Mouse (Mus musculus) stomach, embryonic 14.5 days (tissue): ENCODE results near the gene Gm10837. TPM values are rescaled to one million over a fixed set of nuclear protein-coding genes. Genes with fewer than 3 reads are reported as not detected.

Experiments used
- ATAC-seq: fragments of 200-750 bp; cut with Nextera tagmentation; 2 replicates; pipeline ENCODE4 v1.8.0; 2017; ENCODE audit warnings: low read depth, moderate TSS enrichment; ENCODE audit not compliant: insufficient number of reproducible peaks, insufficient read depth, low FRiP score
- H3K27ac ChIP-seq: fragments of 300-500 bp; sonication (generic); 2 replicates; pipeline ENCODE4 v1.5.1; 2014; ENCODE audit warnings: mild to moderate bottlenecking, low read length, moderate library complexity, mixed read lengths
- H3K27me3 ChIP-seq: fragments of 300-500 bp; sonication (generic); 2 replicates; pipeline ENCODE4 v1.6.1; 2014; ENCODE audit warnings: low read length, control low read depth, mixed read lengths; ENCODE audit not compliant: control insufficient read depth, insufficient read depth
- H3K36me3 ChIP-seq: fragments of 300-500 bp; sonication (generic); 2 replicates; pipeline ENCODE4 v1.6.1; 2014; ENCODE audit warnings: mild to moderate bottlenecking, control low read depth, low read length, moderate library complexity, mixed read lengths; ENCODE audit not compliant: control insufficient read depth, insufficient read depth
- H3K4me1 ChIP-seq: fragments of 300-500 bp; sonication (generic); 2 replicates; pipeline ENCODE4 v1.6.1; 2014; ENCODE audit warnings: low read length, control low read depth, mixed read lengths; ENCODE audit not compliant: control insufficient read depth, insufficient read depth
- H3K4me2 ChIP-seq: fragments of 300-500 bp; sonication (generic); replicated peaks from 2 replicates; pipeline ENCODE4 v1.6.1; 2014; ENCODE audit warnings: low read depth, low read length, control low read depth
- H3K4me3 ChIP-seq: fragments of 300-500 bp; sonication (generic); 2 replicates; pipeline ENCODE4 v1.5.1; 2014; ENCODE audit warnings: low read depth, low read length, control low read depth
- H3K9ac ChIP-seq: fragments of 300-500 bp; sonication (generic); replicated peaks from 2 replicates; pipeline ENCODE4 v1.6.1; 2014; ENCODE audit warnings: low read depth, mild to moderate bottlenecking, control low read depth, low read length, moderate library complexity, mixed read lengths
- H3K9me3 ChIP-seq: fragments of 300-500 bp; sonication (generic); 2 replicates; pipeline ENCODE4 v1.6.1; 2016; ENCODE audit warnings: low read depth, low read length, control low read depth; ENCODE audit not compliant: control insufficient read depth
- WGBS: fragments of 180-500 bp; shearing (Covaris S2); extraction: QIAGEN DNeasy Blood & Tissue Kit; methylation state at CpG from one replicate; pipeline ENCODE4 v1.1.7; 2014; 5-methylcytosine and 5-hydroxymethylcytosine counted together
- polyA plus RNA-seq: library from polyadenylated mRNA; unstranded; fragments of >200 nt; fragmentation: Nextera tagmentation; extraction: Ambion mirVana; gene quantifications from 2 replicates; pipeline ENCODE4 v1.2.1, GENCODE M21; 2014

Gm10837 gene
- not detected in 2 replicates for polyA plus RNA-seq

GRCm38 (mm10) chr14:122490441-122491328 lies at the start of gene Gm10837:
TSS of gene Gm10837 (plus strand) at chr14:122490586.
- peak; percentile 46; the same call in 1 of the 2 replicates for ATAC-seq
- Histone ChIP-seq H3K27me3 (peaks cover 41% of the 10 kb centered on the region), H3K4me3 (peak within 1 kb of the TSS; percentile 9; the same call in 1 of the 2 replicates), H3K27ac (no peak within 1 kb of the TSS), H3K9ac (no peak within 1 kb of the TSS), H3K9me3 (no peaks in the 10 kb centered on the region), H3K4me1 (no peaks in the 10 kb centered on the region), H3K36me3 (no peaks in the 10 kb centered on the region), H3K4me2 (peak within 1 kb of the TSS; percentile 15; the same call in 1 of the 2 replicates)
- 2% methylated on average over 49 of the region's 51 CpGs for WGBS

GRCm38 (mm10) chr14:122449601-122450495 lies 40.5 kb upstream of the Gm10837 start:
- H3K4me2 ChIP-seq, result peak overlapping the region; percentile 39
- peak overlapping the region; percentile 16 for H3K4me3 ChIP-seq
- H3K4me1 ChIP-seq, result peaks cover 6% of the 10 kb centered on the region; the same call in 1 of the 2 replicates
- no peak overlapping the region for H3K9ac ChIP-seq
- no peak overlapping the region for H3K27ac ChIP-seq
- peaks cover 43% of the 10 kb centered on the region for H3K27me3 ChIP-seq
- ATAC-seq, result no peak
- no peaks in the 10 kb centered on the region for H3K36me3 ChIP-seq
- H3K9me3 ChIP-seq, result no peaks in the 10 kb centered on the region
- WGBS, result 4% methylated on average over 29 of the region's 29 CpGs

- WGBS, result 2% methylated on average over 51 of the region's 59 CpGs
- Histone ChIP-seq H3K4me1 (peaks cover 6% of the 10 kb centered on the region; the same call in 1 of the 2 replicates), H3K27me3 (peaks cover 51% of the 10 kb centered on the region), H3K27ac (no peak within 1 kb of the TSS), H3K4me3 (peak within 1 kb of the TSS; percentile 16), H3K4me2 (peak within 1 kb of the TSS; percentile 39), H3K9ac (no peak within 1 kb of the TSS), H3K9me3 (no peaks in the 10 kb centered on the region), H3K36me3 (no peaks in the 10 kb centered on the region)
- ATAC-seq, result peak; percentile 61
Observed at GRCm38 (mm10) chr14:122450496-122451382, 39.6 kb upstream of the Gm10837 start, which contains the start of gene Gm5089. TSS of gene Gm5089 (minus strand) at chr14:122451115.

GRCm38 (mm10) chr14:122451551-122452145 lies 38.7 kb upstream of the Gm10837 start:
- Histone ChIP-seq H3K4me2 (no peak overlapping the region), H3K9ac (no peak overlapping the region), H3K4me1 (peaks cover 6% of the 10 kb centered on the region; the same call in 1 of the 2 replicates), H3K4me3 (no peak overlapping the region), H3K27me3 (peaks cover 58% of the 10 kb centered on the region), H3K9me3 (no peaks in the 10 kb centered on the region), H3K36me3 (no peaks in the 10 kb centered on the region), H3K27ac (no peak overlapping the region)
- 60% methylated on average over 5 of the region's 5 CpGs for WGBS
- ATAC-seq, result no peak

- Histone ChIP-seq H3K4me1 (peaks cover 6% of the 10 kb centered on the region; the same call in 1 of the 2 replicates), H3K27me3 (peaks cover 58% of the 10 kb centered on the region), H3K36me3 (no peaks in the 10 kb centered on the region), H3K9ac (no peak overlapping the region), H3K4me3 (no peak overlapping the region), H3K27ac (no peak overlapping the region), H3K4me2 (no peak overlapping the region), H3K9me3 (no peaks in the 10 kb centered on the region)
- no peak for ATAC-seq
- 45% methylated on average over 13 of the region's 13 CpGs for WGBS
Observed at GRCm38 (mm10) chr14:122452701-122453387, 37.5 kb upstream of the Gm10837 start.

GRCm38 (mm10) chr14:122453388-122453995 lies 36.9 kb upstream of the Gm10837 start:
- Histone ChIP-seq H3K4me3 (peak overlapping the region; percentile 9; the same call in 1 of the 2 replicates), H3K9ac (no peak overlapping the region), H3K27me3 (peaks cover 58% of the 10 kb centered on the region), H3K27ac (no peak overlapping the region), H3K4me2 (peak overlapping the region; percentile 14; the same call in 1 of the 2 replicates), H3K4me1 (peaks cover 6% of the 10 kb centered on the region; the same call in 1 of the 2 replicates), H3K9me3 (no peaks in the 10 kb centered on the region), H3K36me3 (no peaks in the 10 kb centered on the region)
- 6% methylated on average over 32 of the region's 32 CpGs for WGBS
- ATAC-seq, result peak; percentile 42; the same call in 1 of the 2 replicates
